Mouse (Mus musculus) right cerebral cortex, postnatal 25 days (tissue): Measurements from ENCODE around the gene Slc1a2.

Experiments
- DNase-seq: peaks from one replicate; pipeline ENCODE4 v3.0.0; 2022

The Slc1a2 gene

DNA sequence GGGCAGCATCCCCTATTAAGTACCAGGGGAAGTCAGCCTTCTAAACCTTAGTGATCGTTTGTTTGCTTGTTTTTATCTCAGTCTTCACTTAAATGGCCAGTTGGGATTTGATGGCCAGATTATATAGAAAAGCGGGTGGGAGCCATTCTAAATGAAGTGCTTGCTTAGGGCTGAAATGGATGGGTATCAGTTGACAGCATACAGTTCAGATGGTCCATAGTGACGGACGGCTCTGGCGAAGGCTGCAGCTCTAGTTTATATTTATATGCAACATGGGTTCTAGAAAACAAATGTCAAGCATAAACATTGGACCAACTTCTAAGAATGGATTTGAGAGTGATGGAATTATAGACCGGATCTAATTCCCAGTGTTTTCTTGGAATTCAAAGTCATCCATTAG is 9.5 kb downstream of the Slc1a2 start:
- DNase-seq: no peak

DNA sequence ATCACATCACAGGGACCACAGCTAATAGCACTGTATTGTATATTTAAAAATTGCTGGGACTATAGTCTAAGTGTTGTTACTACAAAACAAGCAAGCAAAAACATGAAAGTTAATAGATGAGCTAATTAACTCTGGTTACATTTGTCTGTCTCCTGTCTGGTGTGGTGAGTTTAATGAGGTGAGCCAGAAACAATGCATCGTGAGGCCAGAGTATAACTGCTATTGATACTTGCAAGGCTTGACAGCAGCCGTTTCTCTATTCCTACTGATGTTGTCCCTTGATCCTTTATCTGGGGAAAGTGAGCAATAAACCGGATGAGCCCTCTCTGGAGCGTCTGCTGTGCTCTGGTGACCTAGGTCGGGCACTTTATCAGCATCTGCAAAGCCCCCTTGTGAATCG is 11.1 kb downstream of the Slc1a2 start:
- DNase-seq: no peak

DNA sequence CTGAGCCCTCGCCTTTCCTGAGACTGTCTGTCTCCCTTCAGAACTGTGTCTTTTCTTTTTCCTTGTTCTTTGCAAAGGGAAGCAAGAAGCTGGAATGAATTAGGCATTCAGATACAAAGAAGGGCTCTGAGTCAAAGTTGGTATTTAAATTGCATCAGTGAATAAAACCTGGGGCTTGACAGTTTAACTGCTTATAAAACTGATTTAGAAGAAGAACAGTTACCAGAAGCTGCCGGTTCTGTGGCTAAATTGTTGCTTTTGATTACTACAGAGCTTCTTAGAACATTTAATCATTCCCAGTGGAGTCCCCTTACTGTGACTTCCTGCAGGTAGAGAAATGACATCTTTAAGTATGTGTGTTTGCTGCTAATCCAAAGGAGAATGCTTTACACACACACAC is 16.1 kb downstream of the Slc1a2 start:
- no peak for DNase-seq

DNA sequence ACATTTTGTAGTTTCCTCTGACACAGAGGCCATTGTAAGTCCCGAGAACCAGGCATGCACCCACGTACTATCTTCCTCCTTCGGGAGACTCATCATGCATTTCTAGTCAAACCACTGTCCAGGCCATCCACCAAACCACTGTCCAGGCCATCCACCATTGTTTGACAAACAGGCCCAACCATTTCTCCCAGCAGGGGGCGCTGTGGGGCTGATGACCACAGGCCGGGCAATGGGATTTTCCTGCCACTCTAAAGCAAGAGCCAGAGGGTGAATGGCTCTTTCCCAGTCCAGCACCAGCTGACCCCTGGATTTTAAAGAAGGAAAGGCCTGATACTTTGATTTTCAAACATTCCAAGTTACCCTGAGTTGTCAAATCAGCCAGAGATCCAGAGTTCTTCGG is 16.8 kb downstream of the Slc1a2 start:
- no peak for DNase-seq

DNA sequence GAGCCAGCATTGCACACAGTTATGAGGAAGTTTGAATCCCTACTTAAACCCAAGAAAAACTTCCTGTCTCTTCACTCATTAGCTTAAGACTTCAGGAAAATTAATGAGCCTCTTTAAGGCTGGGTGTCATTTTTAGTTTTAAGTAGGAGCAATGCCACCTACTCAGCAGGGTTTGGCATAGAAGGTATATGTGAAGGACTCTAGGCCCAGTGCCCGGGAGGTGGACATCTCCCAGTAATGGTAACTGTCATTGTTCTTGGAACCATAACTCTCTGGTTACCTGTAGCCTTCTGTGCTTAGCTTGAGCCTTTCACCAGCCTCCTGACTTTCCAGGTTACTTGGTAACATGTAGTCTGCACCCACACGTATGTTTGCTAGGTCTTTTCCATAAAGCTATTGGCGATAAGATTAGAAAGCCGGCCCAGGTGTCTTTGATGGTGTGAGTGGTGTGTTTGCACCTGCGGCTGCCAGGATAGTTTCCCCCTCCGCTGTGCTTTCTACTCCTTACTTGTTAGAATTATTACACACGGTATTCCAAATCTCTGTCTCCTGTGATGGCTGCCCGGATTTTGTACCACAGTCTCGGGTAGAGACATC is 18.4 kb downstream of the Slc1a2 start:
- DNase-seq: no peak

DNA sequence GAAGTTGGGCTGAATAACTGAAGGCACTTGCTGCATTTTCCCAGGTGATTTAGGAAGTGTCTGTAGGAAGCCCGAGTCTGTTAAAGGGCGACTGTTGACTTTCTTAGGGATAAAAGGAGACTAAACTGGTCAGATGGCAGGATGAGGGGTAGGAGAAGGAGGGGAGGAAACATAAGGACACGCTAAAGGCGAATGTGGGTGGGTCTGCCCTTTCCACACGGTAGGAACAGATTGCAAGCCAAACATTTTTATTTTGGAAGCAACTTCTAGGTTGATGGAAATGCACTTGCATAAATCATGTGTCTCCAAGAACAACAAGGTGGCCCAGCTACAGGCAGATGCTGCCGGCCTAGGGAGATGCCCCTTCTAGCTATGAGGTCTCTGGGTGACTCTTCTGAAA is 18.9 kb downstream of the Slc1a2 start:
- no peak for DNase-seq

DNA sequence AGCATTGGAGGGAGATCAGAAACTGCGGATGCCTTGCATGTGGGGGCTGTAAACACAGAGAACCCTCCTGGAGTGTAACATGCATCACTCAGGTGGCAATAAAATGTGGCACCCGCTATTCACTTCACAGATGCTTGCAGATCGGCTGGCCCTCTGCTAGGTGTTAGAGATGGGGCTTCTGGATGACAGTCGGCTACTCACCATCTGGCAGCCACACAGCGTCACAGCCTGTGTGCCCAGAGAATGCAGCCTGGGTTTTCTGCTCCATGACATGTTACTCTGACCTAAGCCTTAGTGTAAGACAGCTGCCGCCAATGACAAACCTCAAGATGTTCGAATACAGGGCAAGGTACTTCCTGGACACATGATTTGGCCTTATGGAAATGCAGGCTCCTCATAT is 22.9 kb downstream of the Slc1a2 start:
- DNase-seq: no peak

DNA sequence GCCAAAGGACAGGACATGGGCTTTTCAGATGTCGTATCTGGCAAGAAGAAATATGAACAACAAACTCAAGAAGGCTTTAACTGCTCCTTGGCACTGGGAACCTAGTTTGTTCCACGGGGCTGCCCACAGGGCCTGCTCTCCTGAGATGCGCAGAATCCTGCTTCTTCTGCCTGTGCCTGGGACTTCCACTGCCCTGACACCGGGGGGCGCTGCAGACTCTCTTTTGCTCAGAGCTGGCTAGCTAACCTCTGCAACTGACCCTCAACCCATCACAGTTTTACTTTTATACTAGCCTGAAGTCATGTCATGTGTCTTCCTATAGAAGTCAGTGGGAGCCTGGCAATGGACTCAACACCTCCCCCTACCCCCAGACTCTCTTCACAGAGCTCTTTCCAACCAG is 23.7 kb downstream of the Slc1a2 start:
- DNase-seq: no peak

DNA sequence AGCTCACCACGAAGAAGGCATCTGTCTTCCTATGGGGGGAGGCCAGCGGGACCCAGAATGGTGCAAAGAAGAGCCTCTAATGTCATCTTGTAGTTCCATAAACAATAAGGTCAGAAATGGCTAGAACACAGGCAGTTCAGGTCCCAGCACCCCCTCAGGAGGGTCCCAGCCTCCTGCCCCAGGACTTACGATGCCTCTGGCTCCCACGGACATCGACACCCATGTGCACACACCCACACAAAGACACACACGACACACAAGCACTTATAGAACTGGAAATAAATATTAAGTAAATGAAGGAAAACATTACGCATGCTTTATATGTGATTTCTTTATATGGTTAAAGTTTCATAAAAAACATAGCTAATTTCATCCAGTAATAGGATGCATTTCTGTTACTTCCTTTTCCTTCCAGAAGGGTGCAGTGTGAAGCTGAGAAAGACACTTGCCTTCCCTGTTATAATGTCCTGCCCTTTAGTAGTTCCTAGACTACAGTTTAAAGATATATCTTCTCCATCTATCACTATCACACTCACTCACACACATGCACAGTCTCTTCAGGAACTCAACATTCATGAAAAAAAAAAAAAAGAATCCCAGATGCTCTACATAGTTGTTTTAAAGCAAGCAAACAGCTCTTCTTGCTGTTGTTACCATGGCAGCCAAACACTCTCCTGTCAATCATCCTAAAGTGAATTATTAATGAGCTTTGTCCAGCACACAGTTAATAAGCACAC is 27.1 kb downstream of the Slc1a2 start:
- no peak for DNase-seq

DNA sequence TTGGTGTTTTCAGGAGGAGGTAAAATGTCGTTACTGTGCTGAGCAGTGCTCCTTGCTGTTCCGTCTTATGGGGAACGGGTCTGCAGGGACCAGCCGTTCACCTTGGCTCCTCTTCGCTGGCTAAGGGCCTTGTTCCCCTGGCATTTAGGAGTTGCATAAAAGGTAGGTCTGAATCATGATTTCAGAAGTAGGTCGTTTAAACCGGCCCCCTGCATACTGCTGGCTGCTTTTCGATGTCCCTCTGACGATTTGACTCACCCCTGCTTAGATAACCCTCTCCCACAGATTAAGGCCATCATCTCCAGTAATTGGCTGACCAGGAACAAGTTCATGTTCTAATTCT is 27.6 kb downstream of the Slc1a2 start:
- no peak for DNase-seq

DNA sequence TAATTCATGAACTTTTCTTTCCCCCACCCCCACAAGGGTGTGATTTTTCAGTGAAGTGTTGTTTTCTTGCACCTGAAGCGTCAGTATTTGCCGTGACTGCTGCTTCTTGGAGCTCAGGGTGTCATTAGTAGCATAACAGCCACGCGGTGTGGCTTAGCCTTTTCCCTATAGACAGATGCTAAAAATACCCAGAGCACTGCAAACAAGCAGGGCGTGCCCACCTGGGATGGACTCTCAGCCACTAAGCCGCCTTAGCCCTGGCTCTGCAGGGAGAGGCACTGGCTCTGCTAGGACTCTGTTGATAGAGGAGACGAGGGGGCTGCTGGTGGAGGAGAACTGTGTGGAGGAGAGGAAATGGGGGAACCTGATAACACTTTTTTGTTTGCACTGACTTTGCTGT is 35.1 kb downstream of the Slc1a2 start:
- no peak for DNase-seq

DNA sequence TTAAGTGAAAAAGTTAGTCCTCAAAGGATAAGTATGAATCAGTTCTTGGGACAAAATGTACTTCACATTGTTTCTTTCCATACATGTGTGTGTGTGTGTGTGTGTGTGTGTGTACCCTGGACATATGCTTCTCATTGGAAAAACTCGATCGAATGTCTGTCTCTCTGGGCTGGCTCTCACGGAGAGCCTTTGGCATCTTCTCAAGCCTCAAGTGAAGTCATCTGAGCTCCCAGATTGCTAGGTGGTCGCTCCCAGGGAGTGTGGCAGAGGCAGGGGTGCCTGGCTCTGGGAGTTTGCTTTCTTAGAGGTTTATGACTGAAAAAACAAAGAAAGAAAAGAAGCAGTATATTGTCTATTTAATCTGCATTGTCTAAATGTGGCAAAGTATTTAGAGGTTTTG is 36.3 kb downstream of the Slc1a2 start:
- no peak for DNase-seq

DNA sequence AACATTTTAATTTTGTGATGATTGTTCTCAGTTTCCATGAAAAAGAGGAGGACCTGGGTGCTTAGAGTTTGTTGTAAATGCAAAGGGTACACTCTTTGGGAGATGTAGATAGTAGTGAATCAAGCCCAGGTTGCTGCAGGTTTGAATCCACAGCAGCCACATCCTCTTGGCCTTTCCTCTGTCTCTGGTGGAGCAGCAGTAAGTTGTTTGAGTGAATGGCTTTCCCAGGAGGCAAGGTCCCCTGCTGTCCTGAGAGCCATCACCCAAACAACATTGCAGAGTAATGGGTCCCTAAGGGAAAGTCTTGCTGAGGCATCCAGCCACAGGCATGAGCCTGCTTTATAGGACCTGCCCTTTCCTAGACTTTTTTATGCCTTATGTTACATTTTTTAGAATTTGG is 37.1 kb downstream of the Slc1a2 start:
- DNase-seq: no peak

DNA sequence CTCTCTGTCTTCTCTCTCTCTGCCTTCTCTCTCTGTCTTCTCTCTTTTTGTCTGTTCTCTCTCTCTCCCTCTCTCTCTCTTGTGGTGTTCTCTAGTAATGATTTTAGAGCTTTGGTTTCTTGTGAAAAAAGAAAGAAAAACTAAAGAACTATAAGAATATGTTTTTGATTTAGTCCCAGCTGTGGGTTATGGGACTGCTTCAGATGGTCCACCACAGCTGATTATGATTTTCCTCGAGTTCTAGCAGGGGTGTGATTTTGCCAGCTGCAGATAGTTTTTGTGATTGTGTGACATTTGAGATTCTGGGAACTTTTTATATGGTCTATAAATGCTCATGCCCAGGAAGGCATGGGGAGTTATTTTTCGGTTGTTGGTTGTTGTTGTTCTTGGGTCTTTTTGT is 39.3 kb downstream of the Slc1a2 start:
- no peak for DNase-seq

DNA sequence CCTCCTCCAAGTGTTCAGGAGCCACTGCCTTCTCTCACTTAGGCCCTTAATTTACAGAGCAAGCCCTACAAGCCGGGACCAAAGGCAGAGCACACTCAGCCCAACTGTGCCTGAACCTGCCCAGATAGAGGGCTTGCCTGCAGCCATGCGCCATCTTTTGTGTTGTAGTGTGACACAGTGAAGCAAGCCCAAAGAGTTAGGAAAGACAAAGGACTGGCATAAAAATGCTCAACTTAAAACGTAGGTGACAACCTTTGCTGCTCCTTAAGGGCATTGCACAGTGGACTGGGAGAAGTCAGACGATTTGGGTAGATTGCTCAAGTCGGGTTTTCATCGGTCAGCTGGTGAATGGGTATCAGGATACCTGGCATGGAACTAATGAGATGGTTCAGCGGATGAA is 41.5 kb downstream of the Slc1a2 start:
- no peak for DNase-seq

DNA sequence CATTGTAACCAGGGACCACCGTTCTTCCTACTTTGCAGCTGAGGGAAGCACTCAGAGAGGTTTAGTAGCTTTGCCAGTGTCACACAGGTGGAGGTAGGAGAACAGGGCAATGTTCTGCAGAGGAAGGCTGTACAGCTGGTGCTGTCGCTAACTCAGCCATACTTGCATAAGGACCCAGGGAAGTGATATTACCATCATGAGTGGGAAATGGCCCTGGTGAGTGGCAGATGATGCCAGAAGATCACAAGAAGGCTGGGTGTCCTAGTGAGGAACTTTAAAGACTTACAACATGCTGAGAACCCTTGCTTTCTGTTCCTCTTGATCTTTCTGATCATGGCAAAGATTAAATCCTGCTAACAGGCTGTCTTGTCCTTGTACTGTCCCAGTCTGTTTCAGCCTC is 42.2 kb downstream of the Slc1a2 start:
- no peak for DNase-seq

DNA sequence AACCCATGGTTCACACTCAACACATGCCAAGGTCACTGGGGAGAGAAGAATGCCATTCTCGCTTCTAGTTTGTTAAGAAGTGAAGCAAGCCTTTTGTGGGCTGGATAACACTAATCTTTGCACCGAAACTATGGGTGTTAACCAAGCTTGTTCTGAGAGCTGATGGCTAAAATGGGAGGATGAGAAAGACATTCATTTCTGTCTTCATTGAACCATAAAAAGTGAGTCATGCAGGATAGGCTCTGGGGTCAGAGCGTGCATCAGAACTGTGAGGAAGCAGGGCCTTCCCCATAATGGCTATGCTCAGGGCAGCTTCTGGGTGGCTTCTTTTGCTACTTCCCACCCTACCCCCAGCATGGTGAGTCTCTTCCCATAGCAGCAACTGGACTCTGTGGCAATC is 42.9 kb downstream of the Slc1a2 start:
- DNase-seq: no peak

DNA sequence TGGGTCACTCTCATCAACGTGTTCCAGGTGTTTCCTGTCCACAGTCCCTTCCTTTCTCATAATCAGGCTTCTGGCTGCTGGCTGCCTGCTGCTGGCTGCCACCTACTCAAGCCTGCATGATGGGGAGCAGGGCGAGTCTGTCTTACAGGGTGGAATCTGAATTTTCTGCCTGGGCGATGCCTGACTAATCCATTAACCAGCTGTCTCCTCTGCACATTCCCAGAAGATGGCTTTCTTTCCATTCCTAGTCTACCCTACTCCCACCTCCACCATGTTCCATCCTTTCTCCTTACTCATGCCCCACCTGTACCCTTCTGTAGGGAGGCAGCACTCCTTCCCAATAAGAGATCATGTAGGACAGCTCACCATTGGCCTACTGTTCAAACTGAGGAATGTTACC is 45.1 kb downstream of the Slc1a2 start:
- peak; percentile 59 for DNase-seq

DNA sequence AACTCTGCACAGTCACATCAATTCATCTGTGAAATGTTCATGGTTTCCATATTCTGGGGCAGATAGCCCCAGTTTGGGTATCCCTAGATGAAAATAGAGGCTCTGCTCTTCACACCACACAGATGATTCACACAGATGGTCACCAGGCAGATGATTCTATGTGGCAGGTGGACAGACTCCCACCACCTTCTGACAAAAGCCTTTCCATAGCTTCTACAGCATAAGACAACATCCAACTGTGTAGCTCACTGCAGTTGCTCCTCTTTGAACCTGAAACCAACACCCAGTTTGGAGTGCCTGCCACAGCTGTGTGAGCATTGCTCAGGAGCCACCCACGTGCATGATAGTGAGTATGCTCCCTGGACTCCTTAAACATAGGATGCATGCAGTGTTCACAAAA is 46.3 kb downstream of the Slc1a2 start:
- peak; percentile 62 for DNase-seq

DNA sequence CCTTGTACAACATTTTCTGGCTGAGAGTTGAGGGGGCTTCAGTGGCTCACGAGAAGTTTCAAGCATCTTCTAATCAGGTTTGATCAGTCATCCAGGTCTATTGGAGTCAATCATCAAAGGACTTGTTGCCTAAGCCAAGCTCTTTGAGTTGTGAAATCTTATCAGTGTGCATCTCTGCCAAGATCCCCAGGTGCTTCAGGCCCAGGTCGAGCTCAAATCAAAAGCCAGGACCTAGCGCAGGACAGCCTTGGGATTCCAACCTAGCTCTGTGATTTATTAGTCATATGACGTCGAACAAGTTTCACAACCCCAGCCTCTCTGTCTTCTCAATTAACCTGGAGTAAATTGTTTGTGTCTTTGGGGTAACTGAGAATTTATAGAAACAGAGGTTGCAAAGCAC is 53.1 kb downstream of the Slc1a2 start:
- no peak for DNase-seq

DNA sequence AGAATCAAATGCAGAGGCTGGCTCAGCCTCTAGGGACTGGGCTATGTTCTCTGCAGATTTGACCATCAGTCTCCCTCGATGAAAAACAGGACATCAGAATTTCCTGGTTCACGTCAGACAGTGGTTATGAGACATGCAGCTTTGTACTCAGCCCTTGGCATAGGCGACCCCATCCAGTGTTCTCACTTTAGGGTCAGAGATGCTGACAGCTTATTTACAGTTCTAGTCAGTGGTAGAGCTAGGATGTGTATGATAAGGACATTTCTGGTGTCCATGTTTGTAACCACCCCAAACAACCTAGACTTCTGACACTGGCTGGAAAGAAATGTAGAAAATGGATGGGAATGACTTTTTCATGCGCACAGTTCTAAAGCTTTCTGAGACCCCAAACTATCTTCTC is 53.6 kb downstream of the Slc1a2 start:
- no peak for DNase-seq

DNA sequence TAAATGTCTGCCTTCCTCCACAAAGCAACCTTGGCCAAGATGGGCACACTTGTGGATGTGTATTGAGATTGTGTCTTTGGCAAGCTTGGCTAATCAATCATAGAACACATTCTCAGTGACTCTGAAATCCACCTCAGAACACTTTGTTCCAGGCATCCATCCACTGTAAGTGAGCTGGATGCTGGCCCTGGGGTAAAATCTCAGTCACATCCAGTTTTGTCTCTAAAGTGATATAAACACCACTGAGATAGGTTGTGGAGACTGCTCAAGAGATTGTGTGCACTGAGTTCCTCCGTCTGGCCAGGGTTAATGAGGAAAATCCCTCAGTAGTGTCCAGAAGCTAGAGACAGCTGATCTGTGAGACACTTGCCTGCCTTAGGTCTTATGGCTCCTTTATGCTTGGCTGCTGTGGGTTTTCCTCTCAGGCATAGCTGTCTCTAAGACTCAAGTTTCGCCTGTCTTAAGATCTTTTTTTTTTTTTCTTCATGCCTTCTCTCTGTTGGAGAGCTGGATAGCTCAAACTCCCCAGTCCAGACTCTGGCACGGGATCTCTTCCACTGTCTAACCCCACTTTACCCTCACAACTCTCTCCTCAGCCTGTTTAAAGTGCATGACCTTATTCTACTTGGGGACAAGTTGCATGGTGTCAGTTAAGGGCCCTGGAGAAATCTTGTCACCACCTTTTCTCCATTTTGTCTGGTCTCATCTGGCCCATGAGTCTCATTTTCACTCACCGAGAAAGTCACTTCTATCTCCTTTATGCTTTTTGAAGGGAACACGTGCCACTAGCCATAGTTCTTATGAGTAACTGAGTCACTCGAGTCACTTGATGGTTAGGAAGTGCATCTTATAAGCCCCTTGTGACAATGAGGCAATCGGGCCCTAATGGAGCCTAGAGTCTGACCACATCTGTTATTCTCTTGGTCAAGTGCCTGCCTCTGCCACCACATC is 54.5 kb downstream of the Slc1a2 start:
- DNase-seq: no peak

DNA sequence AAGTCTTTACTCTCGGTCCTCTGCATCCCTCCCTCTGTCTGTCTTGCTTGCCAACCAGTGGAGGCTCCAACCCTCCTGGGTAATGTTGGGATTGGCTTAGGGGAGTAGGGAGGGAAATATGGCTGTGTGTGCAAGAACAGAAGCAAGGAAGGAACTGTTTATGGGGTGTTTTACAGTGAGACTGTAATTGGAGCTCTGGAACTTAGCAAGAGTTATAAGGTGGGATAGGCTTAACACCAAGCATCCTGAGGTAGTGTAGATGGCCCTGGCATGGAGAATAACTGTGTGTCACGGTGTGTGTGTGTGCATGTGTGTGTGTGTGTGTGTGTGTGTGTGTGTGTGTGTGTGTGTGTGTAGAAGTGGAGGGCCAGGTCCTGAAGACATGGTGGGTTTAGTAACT is 55.9 kb downstream of the Slc1a2 start:
- DNase-seq: no peak

DNA sequence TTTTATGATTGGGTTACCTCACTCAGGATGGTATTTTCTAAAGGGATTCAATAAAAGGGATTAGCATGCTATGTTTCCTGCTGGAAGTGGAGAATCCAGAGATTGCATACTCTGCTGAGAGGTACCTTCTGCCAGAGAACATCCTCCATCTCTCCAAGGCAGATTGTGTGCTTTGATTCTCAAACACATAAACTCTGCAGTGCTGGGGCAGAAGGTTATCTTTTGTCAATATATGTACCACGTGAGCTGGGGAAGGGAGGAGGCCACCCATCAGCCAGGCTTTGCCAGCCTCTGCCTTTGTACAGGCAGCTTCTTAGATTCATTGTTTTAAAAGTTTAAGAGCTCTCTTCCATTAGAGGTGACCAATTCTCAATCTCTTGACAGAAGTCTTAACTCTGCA is 57.3 kb downstream of the Slc1a2 start:
- no peak for DNase-seq
